Mouse (Mus musculus) MEL (cell line): ENCODE data around the gene Nlrp6.

Experiments
- POLR2A ChIP-seq, 2 experiments: IDR thresholded peaks; 2 replicates each; pipeline ENCODE4 v1.6.1; 2011 to 2012; ENCODE audit warnings: low read length in 2 of 2, mild to moderate bottlenecking in 2 of 2, control low read depth in 1 of 2, improper control_type of control experiment in 1 of 2, low read depth in 1 of 2, moderate library complexity in 1 of 2; ENCODE audit not compliant: control insufficient read depth in 1 of 2, insufficient read depth in 1 of 2, poor library complexity in 1 of 2
- ZKSCAN1 ChIP-seq: IDR thresholded peaks from 2 replicates; pipeline ENCODE4 v1.6.1; 2012; ENCODE audit warnings: low read depth, mild to moderate bottlenecking, inconsistent platforms, low read length, improper control_type of control experiment, moderate library complexity

- TF ChIP-seq POLR2A (IDR thresholded peaks at IDR 0.05; ENCODE audit: control insufficient read depth in 1 of 2, insufficient read depth in 1 of 2, low read depth in 1 of 2, low read length in 2 of 2, poor library complexity in 1 of 2) (no peak), ZKSCAN1 (no peak)
Observed at GRCm38 (mm10) chr7:140951765-140952164, 31.1 kb downstream of the Nlrp6 start.
